Mouse (Mus musculus): ENCODE data around the gene Colgalt1. TPM values are rescaled to one million over a fixed set of nuclear protein-coding genes. Genes with fewer than 3 reads are reported as not detected.

Gene Colgalt1
- polyA plus RNA-seq, 1 experiment from 2014 or later = 74.5 TPM

GRCm38 (mm10) chr8:71604021-71604420 is 6.8 kb upstream of the Colgalt1 start:
- WGBS = 64% methylated on average over 7 of the region's 7 CpGs
- H3K27ac ChIP-seq = no peak overlapping the region
- no peak overlapping the region for H3K4me2 ChIP-seq
- H3K9me3 ChIP-seq = no peaks in the 10 kb centered on the region
- no peak for ATAC-seq (replicated peaks)
- no peaks in the 10 kb centered on the region for H3K36me3 ChIP-seq (replicated peaks)
- no peak overlapping the region for H3K4me3 ChIP-seq
- peaks cover 44% of the 10 kb centered on the region for H3K27me3 ChIP-seq (replicated peaks)
- peaks cover 17% of the 10 kb centered on the region for H3K4me1 ChIP-seq
- H3K9ac ChIP-seq = no peak overlapping the region

- no peaks in the 10 kb centered on the region for H3K27me3 ChIP-seq (replicated peaks)
- no peak for ATAC-seq (replicated peaks)
- peak overlapping the region; percentile 61 for H3K4me2 ChIP-seq
- H3K9me3 ChIP-seq = no peaks in the 10 kb centered on the region
- no peak overlapping the region for H3K27ac ChIP-seq
- peaks cover 14% of the 10 kb centered on the region for H3K4me1 ChIP-seq
- WGBS = 27% methylated on average over 5 of the region's 5 CpGs
- peak overlapping the region; percentile 59 for H3K9ac ChIP-seq
- peak overlapping the region; percentile 67 for H3K4me3 ChIP-seq
- H3K36me3 ChIP-seq (replicated peaks) = peaks cover 13% of the 10 kb centered on the region; the same call in 1 of the 2 replicates
These were observed 1.3 kb downstream of the Colgalt1 start for GRCm38 (mm10) chr8:71612141-71612540.

- peaks cover 14% of the 10 kb centered on the region for H3K4me1 ChIP-seq
- no peak overlapping the region for H3K9ac ChIP-seq
- no peak for ATAC-seq (replicated peaks)
- no peak overlapping the region for H3K27ac ChIP-seq
- no peak overlapping the region for H3K4me3 ChIP-seq
- H3K4me2 ChIP-seq = no peak overlapping the region
- H3K9me3 ChIP-seq = no peaks in the 10 kb centered on the region
- H3K27me3 ChIP-seq (replicated peaks) = no peaks in the 10 kb centered on the region
- peaks cover 23% of the 10 kb centered on the region for H3K36me3 ChIP-seq (replicated peaks)
- 72% methylated on average over 4 of the region's 4 CpGs for WGBS
These were observed 2.6 kb downstream of the Colgalt1 start for GRCm38 (mm10) chr8:71613418-71613817.

GRCm38 (mm10) chr8:71619786-71620185 is 9.0 kb downstream of the Colgalt1 start:
- peaks cover 59% of the 10 kb centered on the region for H3K36me3 ChIP-seq (replicated peaks)
- no peak overlapping the region for H3K4me3 ChIP-seq
- H3K4me2 ChIP-seq = no peak overlapping the region
- no peak overlapping the region for H3K9ac ChIP-seq
- 100% methylated on average over 2 of the region's 2 CpGs for WGBS
- no peaks in the 10 kb centered on the region for H3K27me3 ChIP-seq (replicated peaks)
- no peaks in the 10 kb centered on the region for H3K4me1 ChIP-seq
- H3K9me3 ChIP-seq = no peaks in the 10 kb centered on the region
- ATAC-seq (replicated peaks) = no peak
- H3K27ac ChIP-seq = no peak overlapping the region

- Histone ChIP-seq H3K9ac (no peak overlapping the region), H3K36me3 (replicated peaks) (peaks cover 26% of the 10 kb centered on the region), H3K27ac (no peak overlapping the region), H3K4me1 (peaks cover 16% of the 10 kb centered on the region), H3K27me3 (replicated peaks) (peaks cover 3% of the 10 kb centered on the region; the same call in 1 of the 2 replicates), H3K4me3 (no peak overlapping the region), H3K9me3 (no peaks in the 10 kb centered on the region), H3K4me2 (no peak overlapping the region)
- WGBS = 76% methylated on average over 1 of the region's 1 CpGs
- ATAC-seq (replicated peaks) = no peak
These were observed 14.3 kb downstream of the Colgalt1 start for GRCm38 (mm10) chr8:71625088-71625487.

GRCm38 (mm10) chr8:71626753-71627152 is 16.0 kb downstream of the Colgalt1 start:
- ATAC-seq (replicated peaks) = no peak
- 91% methylated on average over 9 of the region's 9 CpGs for WGBS
- Histone ChIP-seq H3K4me1 (peaks cover 18% of the 10 kb centered on the region), H3K4me2 (no peak overlapping the region), H3K9ac (no peak overlapping the region), H3K36me3 (replicated peaks) (peaks cover 14% of the 10 kb centered on the region), H3K27ac (0 out of 2 replicates have a peak overlapping the region, but pooled peaks have one; percentile 18), H3K27me3 (replicated peaks) (peaks cover 12% of the 10 kb centered on the region), H3K4me3 (no peak overlapping the region), H3K9me3 (no peaks in the 10 kb centered on the region)

- WGBS = 53% methylated on average over 9 of the region's 9 CpGs
- H3K4me3 ChIP-seq = no peak overlapping the region
- peaks cover 18% of the 10 kb centered on the region for H3K4me1 ChIP-seq
- H3K9ac ChIP-seq = no peak overlapping the region
- ATAC-seq (replicated peaks) = no peak
- H3K27me3 ChIP-seq (replicated peaks) = peaks cover 12% of the 10 kb centered on the region
- peaks cover 7% of the 10 kb centered on the region for H3K36me3 ChIP-seq (replicated peaks)
- no peaks in the 10 kb centered on the region for H3K9me3 ChIP-seq
- 0 out of 2 replicates have a peak overlapping the region, but pooled peaks have one; percentile 18 for H3K27ac ChIP-seq
- no peak overlapping the region for H3K4me2 ChIP-seq
These were observed 16.7 kb downstream of the Colgalt1 start for GRCm38 (mm10) chr8:71627265-71628099.

GRCm38 (mm10) chr8:71628396-71629095 is 17.7 kb downstream of the Colgalt1 start:
- peak overlapping the region; percentile 84 for H3K4me2 ChIP-seq
- ATAC-seq (replicated peaks) = no peak
- no peaks in the 10 kb centered on the region; the same call in 1 of the 2 replicates for H3K36me3 ChIP-seq (replicated peaks)
- peaks cover 12% of the 10 kb centered on the region for H3K27me3 ChIP-seq (replicated peaks)
- peak overlapping the region; percentile 51 for H3K9ac ChIP-seq
- 10% methylated on average over 16 of the region's 16 CpGs for WGBS
- peak overlapping the region; percentile 84 for H3K27ac ChIP-seq
- no peaks in the 10 kb centered on the region for H3K9me3 ChIP-seq
- H3K4me3 ChIP-seq = peak overlapping the region; percentile 49
- H3K4me1 ChIP-seq = peaks cover 18% of the 10 kb centered on the region

- Histone ChIP-seq H3K27ac (peak overlapping the region; percentile 84), H3K9me3 (no peaks in the 10 kb centered on the region), H3K4me3 (peak overlapping the region; percentile 49), H3K36me3 (replicated peaks) (no peaks in the 10 kb centered on the region; the same call in 1 of the 2 replicates), H3K27me3 (replicated peaks) (peaks cover 12% of the 10 kb centered on the region), H3K9ac (peak overlapping the region; percentile 51), H3K4me2 (peak overlapping the region; percentile 84), H3K4me1 (peaks cover 19% of the 10 kb centered on the region)
- WGBS = under 1% methylated on average over 55 of the region's 55 CpGs
- ATAC-seq (replicated peaks) = peak; percentile 86
These were observed 18.4 kb downstream of the Colgalt1 start for GRCm38 (mm10) chr8:71629096-71629697.

GRCm38 (mm10) chr8:71629781-71630212 is 19.0 kb downstream of the Colgalt1 start:
- Histone ChIP-seq H3K27me3 (replicated peaks) (peaks cover 13% of the 10 kb centered on the region), H3K9me3 (no peaks in the 10 kb centered on the region), H3K27ac (peak overlapping the region; percentile 84), H3K4me3 (peak overlapping the region; percentile 49), H3K4me2 (peak overlapping the region; percentile 84), H3K9ac (peak overlapping the region; percentile 51), H3K36me3 (replicated peaks) (no peaks in the 10 kb centered on the region), H3K4me1 (peaks cover 25% of the 10 kb centered on the region)
- WGBS = 2% methylated on average over 25 of the region's 25 CpGs
- peak; percentile 29 for ATAC-seq (replicated peaks)

- H3K9me3 ChIP-seq = no peaks in the 10 kb centered on the region
- no peak overlapping the region for H3K4me3 ChIP-seq
- peaks cover 27% of the 10 kb centered on the region for H3K4me1 ChIP-seq
- H3K36me3 ChIP-seq (replicated peaks) = 0 out of 2 replicates have a peak, but pooled peaks cover 3% of the 10 kb centered on the region
- H3K4me2 ChIP-seq = no peak overlapping the region
- ATAC-seq (replicated peaks) = no peak
- no peak overlapping the region for H3K27ac ChIP-seq
- no peak overlapping the region for H3K9ac ChIP-seq
- H3K27me3 ChIP-seq (replicated peaks) = peaks cover 19% of the 10 kb centered on the region
- 86% methylated on average over 6 of the region's 6 CpGs for WGBS
These were observed 20.0 kb downstream of the Colgalt1 start for GRCm38 (mm10) chr8:71630761-71631160.

GRCm38 (mm10) chr8:71631897-71632296 is 21.1 kb downstream of the Colgalt1 start:
- no peak overlapping the region for H3K27ac ChIP-seq
- H3K36me3 ChIP-seq (replicated peaks) = 0 out of 2 replicates have a peak, but pooled peaks cover 5% of the 10 kb centered on the region
- no peak overlapping the region for H3K4me2 ChIP-seq
- H3K4me3 ChIP-seq = no peak overlapping the region
- 58% methylated on average over 2 of the region's 2 CpGs for WGBS
- no peak for ATAC-seq (replicated peaks)
- H3K4me1 ChIP-seq = peaks cover 27% of the 10 kb centered on the region
- H3K27me3 ChIP-seq (replicated peaks) = peaks cover 19% of the 10 kb centered on the region
- no peaks in the 10 kb centered on the region for H3K9me3 ChIP-seq
- H3K9ac ChIP-seq = no peak overlapping the region

Data from midbrain, embryonic 15.5 days (tissue).